Mouse (Mus musculus): ENCODE results near the gene Sirt3.
A peak's percentile ranks its signal among the peaks of the same experiment; 100 is the strongest.
"Not testable (repeated sequence)": the region's sequence is repeated elsewhere in the genome, so short reads cannot be mapped to it uniquely, and the experiment has no call there.

Sirt3 gene

DNA sequence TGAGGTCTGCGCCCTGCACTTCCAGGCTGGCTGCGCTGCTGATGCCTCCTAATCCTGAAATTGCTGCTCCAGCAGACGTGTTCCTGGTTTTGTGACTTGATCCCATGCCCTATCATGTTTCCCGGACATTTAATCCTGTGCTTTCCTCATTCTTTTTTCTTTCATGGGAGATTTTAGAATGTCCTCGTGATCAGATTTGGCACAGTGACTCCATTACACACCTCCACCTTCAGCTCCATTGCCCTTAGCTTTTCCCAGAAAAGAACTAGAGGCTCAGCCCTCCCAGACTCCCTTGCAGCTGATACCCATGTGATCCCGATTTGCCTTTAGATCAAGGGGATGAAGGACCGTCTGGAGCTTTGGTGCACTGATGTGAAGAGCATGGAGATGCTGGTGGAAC is 15.8 kb upstream of the Sirt3 start:
- no peak for DNase-seq (ENCODE audit: low read depth, low spot score)

DNA sequence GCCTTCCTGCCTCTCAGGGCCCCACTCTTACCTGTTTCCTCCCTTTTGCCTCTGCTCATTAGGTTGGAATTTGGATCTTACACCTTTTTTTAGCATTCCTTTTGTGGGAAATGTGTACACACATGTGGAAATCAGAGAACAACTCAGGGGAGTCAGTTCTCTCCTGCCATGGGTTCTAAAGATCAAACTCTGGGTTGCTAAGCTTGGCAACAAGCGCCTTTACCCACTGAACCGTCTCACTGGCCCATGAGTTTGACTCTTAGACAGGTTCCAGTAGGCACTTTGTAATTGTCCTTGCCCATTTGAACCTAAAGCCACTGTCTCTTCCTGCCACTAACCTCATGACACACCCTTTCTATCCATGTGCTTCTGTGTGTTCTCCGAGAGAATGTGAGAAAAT is 12.5 kb upstream of the Sirt3 start:
- no peak for DNase-seq (ENCODE audit: low read depth, low spot score)

DNA sequence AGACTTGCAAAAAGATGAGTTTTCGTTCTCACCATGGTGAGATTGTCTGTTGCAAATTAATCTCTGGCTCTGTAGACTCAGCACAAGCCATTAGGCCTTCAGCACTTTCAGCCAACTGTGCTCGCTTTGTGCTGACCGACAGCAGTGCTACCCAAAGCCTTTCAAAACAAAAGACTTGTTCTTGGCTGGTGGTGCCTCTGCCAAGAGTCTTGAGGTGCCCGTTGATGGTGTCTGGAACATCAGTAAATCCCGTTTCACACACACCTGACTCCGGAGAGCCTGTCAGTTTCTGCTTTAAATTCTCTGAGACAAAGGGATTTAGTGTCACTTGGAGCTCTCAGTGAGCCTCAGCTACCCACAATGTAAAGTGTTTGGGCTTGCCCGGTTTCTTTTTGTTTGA is 11.9 kb upstream of the Sirt3 start:
- no peak for DNase-seq (ENCODE audit: low read depth, low spot score)

DNA sequence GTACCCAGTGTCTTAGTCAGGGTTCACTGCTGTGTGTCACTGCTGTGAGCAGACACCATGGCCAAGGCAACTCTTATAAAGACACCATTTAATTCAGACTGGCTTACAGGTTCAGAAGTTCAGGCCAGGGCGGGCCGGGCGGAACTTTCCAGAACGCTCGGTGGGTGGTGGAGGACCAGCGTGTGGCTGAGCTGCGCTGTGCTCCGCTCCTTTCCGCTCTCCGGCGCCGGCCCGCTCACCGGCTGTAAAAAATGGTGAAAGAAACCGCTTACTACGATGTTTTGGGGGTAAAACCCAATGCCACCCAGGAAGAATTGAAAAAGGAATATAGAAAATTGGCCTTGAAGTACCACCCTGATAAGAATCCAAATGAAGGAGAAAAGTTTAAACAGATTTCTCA is 8.5 kb upstream of the Sirt3 start:
- not testable (repeated sequence) for DNase-seq (ENCODE audit: low read depth, low spot score)

DNA sequence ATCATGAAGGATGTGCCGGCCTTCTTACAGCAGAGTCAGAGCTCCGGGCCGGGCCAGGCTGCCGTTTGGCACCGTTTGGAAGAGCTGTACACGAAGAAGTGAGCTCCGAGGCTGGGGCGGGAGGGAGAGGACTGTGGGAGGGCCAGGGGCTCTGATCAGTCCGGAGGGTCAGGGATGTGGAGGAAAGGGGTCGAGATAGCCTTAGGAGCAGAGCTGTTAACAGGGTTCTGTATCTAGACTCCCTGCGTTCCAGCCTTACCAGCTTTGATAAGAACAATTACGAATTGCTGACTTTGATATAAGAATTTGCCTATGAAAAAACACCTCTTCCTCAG is 327 bp upstream of the Sirt3 start:
- DNase-seq (ENCODE audit: low read depth, low spot score), result no peak

DNA sequence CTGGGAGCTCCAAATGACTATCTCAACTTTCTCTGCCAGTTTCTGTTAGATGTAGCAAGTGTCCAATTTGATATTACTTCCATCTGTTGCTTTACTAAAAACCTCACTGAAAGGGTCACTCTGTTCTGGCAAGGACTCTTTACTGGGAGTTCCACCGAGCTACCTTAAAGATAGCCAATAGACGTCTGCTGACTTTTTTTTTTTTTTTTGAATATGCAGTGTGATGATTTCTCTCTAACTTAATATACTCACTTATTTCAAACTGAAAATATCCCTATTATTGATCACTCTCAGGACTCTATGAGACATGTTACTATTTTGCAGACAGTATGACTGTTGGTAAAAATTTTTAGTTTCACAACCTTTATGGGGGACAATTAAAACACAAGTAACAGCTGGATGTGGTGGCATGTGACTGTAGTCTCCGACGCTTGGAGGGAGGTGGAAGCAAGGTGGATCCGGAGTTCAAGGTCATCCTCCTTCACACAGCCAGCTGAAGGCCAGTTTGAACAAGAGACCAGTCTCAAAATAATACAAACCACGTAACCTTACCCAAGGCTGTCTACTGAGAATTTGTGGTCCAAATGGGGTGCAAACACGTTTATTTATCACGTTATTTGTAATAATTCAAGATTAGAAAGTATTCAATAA is 1.1 kb downstream of the Sirt3 start:
- peak; percentile 63 for DNase-seq (ENCODE audit: low read depth, low spot score)

DNA sequence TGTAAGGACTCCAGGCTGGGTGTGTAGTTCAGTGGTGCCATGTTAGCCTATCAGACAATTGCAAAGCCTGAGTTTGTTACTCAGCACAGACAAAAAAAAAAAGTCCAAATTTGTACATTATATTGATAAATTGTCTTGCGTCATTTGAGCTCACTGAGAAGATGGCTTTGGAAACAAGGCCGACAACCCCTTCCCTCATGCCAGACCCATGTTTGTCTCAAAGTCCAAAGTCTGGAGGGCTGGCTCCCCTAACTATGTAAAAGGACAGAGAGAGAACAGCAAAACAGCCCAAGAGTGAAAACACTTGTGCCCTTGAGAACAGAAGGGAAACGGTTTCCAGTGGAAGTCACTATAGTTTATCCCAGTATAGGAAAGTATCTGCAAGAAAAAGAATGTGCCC is 1.7 kb downstream of the Sirt3 start:
- DNase-seq (ENCODE audit: low read depth, low spot score), result no peak

DNA sequence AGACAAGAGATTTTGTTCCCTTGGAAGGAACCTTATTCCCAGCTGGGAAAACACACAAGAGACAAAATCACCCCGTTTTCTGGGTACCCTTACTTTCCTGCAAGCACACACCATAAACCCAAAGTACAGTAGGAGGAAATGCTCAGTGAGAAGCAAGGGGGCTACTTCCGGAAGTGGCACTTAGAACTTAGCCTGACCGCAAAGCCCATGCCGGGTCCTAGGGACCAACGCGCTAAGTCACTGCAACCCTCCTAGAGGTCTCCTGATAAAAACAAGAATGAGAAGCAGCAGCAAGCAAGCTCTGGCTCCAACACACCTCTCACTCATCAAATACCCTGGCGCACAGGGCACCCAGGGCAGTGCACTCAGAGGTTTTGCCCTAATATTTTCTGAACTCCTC is 2.8 kb downstream of the Sirt3 start:
- DNase-seq (ENCODE audit: low read depth, low spot score), result no peak

DNA sequence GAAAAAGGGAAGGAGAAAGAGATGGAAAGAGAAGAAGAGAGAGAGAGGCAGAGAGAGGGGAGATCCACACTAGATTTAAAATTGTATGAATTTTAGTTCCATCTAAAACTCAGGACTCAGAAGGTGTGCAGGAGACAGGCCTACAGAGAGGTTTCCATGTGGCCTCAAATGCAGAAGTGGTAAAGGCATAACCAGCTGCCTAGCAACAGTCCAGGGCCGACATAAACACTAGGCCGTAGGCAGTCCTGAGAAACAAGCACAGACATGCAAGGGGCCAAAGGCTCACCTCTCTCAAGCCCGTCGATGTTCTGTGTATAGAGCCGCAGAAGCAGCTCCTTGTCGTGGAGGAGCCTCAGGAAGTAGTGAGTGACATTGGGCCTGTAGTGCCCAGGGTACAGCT is 4.7 kb downstream of the Sirt3 start:
- DNase-seq (ENCODE audit: low read depth, low spot score), result no peak

DNA sequence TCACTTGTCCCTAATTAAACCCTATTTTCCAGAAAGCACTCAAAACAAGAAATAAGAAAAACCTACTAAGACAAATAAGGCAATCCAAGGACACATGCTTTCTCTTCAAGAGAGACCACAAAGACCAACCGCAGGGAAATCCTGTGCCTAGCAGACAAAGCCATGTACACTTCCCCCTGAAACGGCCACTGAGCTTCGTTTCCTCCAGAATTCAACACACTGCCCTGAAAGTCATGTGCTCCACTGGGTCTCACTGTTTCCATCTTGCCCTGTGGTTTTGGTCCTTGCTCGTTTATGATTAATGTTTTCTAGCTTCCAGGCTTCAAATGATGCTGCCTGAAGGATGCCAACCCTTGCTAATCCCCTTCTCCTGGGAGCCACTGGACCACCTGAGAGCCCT is 7.9 kb downstream of the Sirt3 start:
- no peak for DNase-seq (ENCODE audit: low read depth, low spot score)

DNA sequence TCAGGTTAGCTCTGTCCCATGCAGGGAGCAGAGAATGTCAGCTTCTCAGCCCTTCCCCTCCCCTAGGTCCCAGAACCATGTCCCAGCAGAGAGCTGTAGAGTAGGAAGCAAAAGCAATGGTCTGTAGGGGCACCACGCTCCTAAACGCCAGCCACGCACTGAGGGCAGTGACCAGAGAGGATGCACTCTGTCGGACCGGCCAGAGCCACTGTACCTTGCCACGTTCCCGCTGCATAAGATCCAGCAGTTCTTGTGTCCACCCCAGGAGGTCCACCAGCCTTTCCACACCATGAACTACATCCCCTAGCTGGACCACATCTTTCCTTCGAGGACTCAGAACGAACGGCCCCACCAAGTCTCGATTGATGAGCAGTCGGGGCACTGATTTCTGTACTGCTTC is 17.3 kb downstream of the Sirt3 start:
- DNase-seq (ENCODE audit: low read depth, low spot score), result no peak

DNA sequence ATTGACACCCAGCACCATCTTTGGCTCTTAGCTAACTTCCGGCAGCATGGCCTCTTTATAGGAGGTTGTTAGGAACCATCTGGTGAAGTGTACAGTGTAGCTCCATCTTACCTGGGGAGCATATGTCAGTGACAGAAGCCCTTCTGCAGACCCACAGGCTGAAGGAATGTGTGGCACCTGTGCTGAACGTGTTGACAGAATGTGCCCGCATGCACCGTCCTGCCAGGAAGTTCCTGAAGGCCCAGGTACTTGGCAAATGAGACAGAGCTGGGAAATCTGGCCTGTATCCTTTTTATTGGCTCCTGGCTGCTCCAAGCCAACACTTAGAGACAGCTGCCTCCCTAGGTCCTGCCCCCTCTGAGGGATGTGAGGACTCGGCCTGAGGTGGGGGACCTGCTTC is 21.4 kb downstream of the Sirt3 start:
- DNase-seq (ENCODE audit: low read depth, low spot score), result no peak

DNA sequence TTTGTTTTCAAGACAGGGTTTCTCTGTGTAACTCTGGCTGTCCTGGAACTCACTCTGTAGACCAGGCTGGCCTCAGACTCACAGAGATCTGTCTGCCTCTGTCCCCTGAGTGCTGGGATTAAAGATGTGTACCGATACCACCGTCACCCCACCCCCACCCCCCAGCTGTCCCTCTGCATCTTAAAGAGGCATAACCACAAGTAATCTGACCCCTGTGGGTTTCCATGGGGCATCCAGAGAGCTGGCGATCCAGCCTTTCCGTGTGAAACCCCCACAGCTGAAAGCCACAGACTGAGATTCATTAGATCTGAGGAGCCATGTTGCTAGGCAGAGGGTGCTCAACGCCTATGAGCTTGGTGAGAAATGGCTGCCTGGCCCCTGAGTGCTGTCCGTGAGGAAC is 22.1 kb downstream of the Sirt3 start:
- DNase-seq (ENCODE audit: low read depth, low spot score), result no peak

DNA sequence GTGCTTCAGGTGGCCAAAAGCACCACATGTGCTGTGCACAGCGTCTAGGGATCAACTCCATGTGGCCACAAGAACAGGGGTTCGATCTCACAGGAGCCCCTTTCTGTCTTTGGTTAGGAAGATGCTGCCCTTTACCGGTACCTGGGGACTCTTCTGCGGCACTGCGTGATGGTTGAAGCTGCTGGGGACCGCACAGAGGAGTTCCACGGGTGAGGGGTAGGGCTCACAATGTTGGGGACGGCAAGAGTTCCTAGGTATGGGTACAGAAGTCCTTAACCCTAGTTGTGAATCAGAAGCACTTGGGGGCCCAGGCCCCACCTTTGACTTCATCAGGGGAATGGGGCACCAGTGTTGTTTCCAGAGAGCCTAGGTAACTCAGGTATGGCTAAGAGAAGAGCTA is 23.4 kb downstream of the Sirt3 start:
- no peak for DNase-seq (ENCODE audit: low read depth, low spot score)

DNA sequence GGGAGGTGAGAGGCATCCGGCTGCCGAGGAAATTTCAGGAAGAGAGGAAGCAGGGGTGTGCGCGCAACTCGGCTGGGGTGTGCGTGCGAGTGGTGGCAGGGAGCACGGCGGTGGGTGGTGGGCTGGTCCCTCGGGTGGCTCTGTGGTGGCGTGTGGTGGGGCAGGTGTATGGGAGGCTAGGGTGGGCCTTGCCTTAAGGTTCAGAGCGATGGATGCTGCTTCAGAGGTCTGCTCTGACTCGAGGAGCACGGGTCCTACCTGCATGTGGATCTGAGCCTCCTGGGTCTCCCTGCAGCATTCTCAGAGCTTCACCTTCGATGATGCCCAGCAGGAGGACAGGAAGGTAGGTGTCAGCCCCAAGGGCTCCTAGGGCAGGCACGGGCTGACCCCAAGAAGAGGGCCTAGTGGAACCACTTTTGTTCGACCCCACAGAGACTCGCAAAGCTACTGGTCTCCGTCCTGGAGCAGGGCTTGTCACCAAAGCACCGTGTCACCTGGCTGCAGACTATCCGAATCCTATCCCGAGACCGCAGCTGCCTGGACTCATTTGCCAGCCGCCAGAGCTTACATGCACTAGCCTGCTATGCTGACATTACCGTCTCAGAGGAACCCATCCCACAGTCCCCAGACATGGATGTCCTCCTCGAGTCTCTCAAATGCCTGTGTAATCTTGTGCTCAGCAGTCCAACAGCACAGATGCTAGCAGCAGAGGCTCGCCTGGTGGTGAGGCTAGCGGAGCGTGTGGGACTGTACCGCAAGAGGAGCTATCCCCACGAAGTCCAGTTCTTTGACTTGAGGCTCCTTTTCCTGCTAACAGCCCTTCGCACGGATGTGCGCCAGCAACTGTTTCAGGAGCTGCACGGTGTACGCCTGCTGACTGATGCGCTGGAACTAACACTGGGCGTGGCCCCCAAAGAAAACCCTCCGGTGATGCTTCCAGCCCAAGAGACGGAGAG is 24.3 kb downstream of the Sirt3 start, which contains the start of gene Bet1l:
Gene Bet1l, minus strand, starts transcription at position 28 of the 956 bp plus-strand sequence.
- peak; percentile 33 for DNase-seq (ENCODE audit: low read depth, low spot score)

DNA sequence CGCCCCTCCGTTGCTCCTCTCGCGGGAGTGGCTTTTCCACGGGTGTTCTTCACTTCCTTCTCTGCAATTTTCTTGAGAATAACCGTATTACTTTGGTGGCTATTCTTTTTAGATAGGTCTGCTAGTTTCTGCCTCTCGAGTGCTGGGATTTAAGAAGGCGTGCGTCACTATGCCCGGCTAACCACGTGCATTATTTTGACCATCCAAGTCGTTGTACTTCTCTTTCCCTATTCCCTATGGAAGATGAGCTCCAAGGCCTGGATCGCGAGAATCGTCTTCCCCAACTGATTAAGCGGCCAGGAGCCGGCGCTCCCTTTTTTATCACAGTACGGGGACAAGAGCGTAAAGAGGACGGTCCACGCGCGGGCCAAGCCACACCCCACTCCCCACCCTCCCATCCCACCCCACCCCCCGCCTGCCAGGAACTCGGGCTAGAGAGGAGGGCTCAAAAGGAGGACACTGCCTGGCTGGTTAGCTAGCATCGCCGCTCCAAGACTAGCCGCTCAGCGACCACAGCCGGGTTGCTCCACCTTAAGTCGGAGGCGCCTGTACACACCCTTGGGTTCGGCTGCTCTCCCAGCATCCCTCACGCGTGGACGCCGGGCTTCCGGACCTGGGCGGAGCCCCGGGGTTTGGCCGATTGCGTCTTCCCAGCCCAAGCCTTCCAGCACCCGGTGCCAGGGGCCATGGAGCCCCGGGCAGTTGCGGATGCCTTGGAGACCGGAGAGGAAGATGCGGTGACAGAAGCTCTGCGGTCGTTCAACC is 25.1 kb downstream of the Sirt3 start, which contains the start of gene Ric8a:
Gene Ric8a, plus strand, starts transcription at position 173 of the 765 bp plus-strand sequence.
- peak; percentile 88 for DNase-seq (ENCODE audit: low read depth, low spot score)

DNA sequence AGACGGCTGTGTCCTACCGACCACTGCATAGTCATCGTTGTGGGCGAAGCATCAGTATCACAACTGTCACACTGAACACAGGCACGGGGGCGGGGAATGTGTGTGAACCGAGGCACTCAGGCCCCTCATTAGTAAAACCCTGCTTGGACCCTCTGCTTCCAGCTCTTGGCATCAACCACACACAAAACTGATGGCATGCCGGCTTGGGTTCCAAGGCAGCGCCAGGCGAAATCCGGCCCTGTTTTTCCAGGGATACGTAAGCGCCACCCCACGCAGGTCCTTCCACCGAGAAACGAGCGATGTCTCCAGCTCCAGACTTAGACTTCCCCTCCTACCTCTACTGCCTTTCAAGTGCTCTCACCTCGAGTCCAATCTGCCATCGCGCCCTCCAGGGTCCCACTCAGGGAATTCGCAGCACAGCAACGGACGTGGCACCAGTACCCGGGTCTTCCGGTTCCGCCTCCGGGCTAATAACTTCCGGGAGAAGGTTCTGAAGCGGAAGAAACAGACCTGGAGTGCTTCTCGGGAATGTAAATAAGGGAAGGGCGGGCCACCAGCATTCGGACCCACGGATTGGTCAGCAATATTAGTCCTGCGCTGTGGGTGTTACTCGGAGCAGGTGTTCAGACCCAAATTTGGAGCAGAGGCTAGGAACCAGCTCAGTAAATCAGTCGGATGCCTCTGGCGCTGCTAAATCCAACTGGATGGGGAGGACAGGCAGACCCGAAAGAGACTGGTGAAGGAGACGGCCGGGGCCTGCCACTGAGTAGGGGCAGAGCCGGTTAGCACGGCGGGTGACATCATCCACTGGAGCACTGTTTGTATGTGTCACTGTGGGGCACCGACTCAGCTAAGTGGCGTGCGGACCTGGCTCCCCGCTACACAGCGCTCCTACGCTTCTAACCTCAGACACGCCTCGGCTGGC is 26.0 kb downstream of the Sirt3 start, which contains the start of gene Gm45785:
Gene Gm45785, minus strand, starts transcription at position 472 of the 925 bp plus-strand sequence.
- DNase-seq (ENCODE audit: low read depth, low spot score), result peak; percentile 99

DNA sequence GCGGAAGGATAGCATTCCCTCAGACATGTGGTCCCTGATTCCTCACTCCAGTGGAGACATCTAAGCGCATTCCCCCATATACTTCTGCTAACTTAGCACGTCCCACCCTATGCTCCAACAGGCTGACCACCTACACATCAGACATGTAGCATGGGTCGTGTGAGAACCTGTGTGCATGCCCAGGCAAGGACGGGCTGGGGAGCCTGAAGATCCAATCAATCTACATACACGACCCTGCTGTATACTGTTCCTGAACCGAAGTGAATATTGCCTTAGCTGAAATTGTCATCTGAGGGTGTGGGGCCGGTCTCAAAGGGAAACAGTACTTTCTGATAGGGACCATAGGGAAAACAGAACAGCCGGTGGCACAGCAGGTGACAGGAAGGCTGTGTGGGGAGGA is 26.9 kb downstream of the Sirt3 start:
- DNase-seq (ENCODE audit: low read depth, low spot score), result no peak

DNA sequence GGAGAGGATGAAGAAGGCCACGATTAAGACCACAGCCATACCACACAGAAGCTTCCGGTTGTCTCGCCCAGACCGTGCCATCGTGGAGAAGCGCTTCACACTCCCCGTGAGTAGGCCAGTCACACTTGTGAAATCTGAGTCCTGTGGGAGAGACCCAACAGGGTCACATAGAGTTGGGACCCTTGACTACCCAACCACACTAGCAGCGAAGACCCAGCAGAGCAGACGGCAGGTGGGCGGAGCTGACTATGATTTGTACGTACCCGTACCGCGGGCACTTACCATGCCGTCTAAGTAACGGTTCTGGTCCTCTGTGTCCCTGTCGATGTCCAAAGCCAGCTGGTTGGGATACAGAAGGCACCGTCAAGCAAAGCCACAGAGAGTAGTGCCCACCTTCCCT is 27.6 kb downstream of the Sirt3 start:
- DNase-seq (ENCODE audit: low read depth, low spot score), result no peak

DNA sequence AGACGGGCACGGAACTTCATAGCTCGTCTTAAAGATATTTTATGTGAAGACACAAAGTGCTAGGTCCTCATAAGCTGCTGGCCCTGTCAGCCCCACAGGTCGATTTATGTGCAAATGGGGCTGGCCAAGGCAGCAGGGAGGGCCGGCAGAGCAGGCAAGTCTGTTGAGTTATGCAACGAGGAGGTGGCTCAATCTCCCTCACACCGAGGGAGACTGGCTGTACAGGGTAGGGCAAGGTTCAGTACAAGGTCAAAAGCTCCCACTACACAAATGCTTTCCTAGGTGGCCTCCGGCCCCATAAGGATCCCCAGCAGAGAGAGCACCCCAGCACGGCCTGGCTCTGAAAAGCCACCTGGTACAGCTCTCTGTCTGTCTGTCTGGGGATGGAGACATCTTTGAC is 28.7 kb downstream of the Sirt3 start:
- DNase-seq (ENCODE audit: low read depth, low spot score), result peak; percentile 55

DNA sequence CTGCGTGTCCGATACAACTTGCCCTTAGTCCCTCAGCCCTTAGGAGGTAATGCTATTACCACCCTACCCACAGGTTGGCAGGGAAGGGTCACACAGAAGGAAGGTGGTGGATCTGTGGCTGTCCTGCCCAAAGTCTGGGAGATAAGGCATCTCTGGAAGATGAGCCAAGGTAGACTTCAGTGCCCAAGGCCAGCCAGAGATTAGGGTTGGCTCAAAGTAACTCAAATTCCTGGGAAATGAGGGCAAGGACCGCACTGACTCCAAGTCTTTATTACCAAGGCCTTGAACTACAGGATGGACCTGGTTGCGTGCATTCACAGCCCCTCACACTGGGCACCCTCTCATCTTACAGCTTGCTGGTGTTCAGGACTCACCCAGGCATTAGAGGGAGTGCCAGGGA is 30.2 kb downstream of the Sirt3 start:
- DNase-seq (ENCODE audit: low read depth, low spot score), result no peak
